Mouse (Mus musculus) lung, adult 2 months (tissue): ENCODE measurements around the gene Pip5k1b.

Experiments used
- CTCF ChIP-seq: fragments of 200-500 bp; IDR thresholded peaks from 2 replicates; pipeline ENCODE4 v1.5.1; 2011; ENCODE audit warnings: mild to moderate bottlenecking, low read length, control low read depth; ENCODE audit not compliant: insufficient read depth
- POLR2A ChIP-seq: fragments of 200-500 bp; IDR thresholded peaks from 2 replicates; pipeline ENCODE4 v1.6.1; 2011; ENCODE audit warnings: low read depth, mild to moderate bottlenecking, control low read depth, low read length, borderline replicate concordance; ENCODE audit errors: extremely low read depth

- no peak for TF ChIP-seq POLR2A
- no peak for TF ChIP-seq CTCF
Observed at GRCm38 (mm10) chr19:24417659-24418004, 138.0 kb downstream of the Pip5k1b start.
